Comparison of ENCODE assay signal across 8 mouse cellular contexts in the genomic region with DNA sequence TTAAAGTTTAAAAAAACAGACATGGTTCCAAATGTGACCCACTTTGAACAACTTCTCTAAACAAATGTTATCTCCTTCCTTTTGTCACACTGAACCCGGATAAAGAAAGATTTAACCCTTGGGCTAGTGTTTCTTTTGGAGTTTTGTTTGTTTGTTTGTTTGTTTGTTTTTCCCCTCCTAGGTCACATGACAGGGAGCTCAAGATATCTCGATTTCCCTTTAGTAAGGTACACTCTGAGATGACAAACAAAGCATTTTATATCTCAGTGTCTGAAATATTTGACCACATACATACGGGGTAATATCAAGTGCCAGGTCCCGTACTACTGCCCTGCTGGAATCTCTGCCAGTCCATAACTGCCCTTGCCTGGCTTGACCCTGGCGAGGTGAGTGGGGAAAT. TPM values are rescaled to one million over a fixed set of nuclear protein-coding genes. Genes with fewer than 3 reads are reported as not detected.
A peak's percentile ranks its signal among the peaks of the same experiment; 100 is the strongest.
DNase-seq lines count a peak whose midpoint lies in the region; ATAC-seq and TF ChIP-seq lines count a peak whose summit lies in the region.

No protein-coding gene starts in this region.

- no peak overlapping the region for H3K9ac ChIP-seq in heart, embryonic 16.5 days (ENCODE audit: low read length)
- no peak overlapping the region for H3K9ac ChIP-seq in hindbrain, embryonic 16.5 days (ENCODE audit: low read depth, low read length)
- no peak overlapping the region for H3K9ac ChIP-seq in midbrain, embryonic 14.5 days (replicated peaks; ENCODE audit: low read length)

- WGBS in heart, embryonic 16.5 days: 25% methylated on average over 5 of the region's 5 CpGs
- 38% methylated on average over 5 of the region's 5 CpGs for WGBS in hindbrain, embryonic 16.5 days
- WGBS in midbrain, embryonic 14.5 days: 31% methylated on average over 5 of the region's 5 CpGs
- WGBS in cerebellum, adult 2 months: 63% methylated on average over 5 of the region's 5 CpGs

- no peak for TF ChIP-seq POLR2A in bone marrow macrophage, adult 2 months (IDR thresholded peaks at IDR 0.05; ENCODE audit: borderline replicate concordance, low read depth, low read length)
- TF ChIP-seq POLR2A in cerebellum, adult 2 months (IDR thresholded peaks at IDR 0.05; ENCODE audit: borderline replicate concordance, insufficient read depth, low read length): no peak

- no peak for DNase-seq in heart, adult 9 months (ENCODE audit: low spot score in 2 of 2)
- no peak for DNase-seq in midbrain, embryonic 14.5 days
- no peak for DNase-seq in right cerebral cortex, postnatal 4 days
- no peak for DNase-seq in left cerebral cortex, postnatal 25 days (ENCODE audit: low spot score in 2 of 2)
- DNase-seq in cerebellum, adult 2 months: no peak

- no peak for TF ChIP-seq CTCF in bone marrow macrophage, adult 2 months (IDR thresholded peaks at IDR 0.05; ENCODE audit: low read depth, low read length)
- TF ChIP-seq CTCF in cerebellum, adult 2 months (IDR thresholded peaks at IDR 0.05; ENCODE audit: borderline replicate concordance, insufficient read depth, low read depth, low read length): no peak

- 0 out of 2 replicates have a peak, but pooled peaks cover 2% of the 10 kb centered on the region for H3K4me1 ChIP-seq in heart, embryonic 16.5 days (ENCODE audit: control insufficient read depth, insufficient read depth, low read length)
- H3K4me1 ChIP-seq in bone marrow macrophage, adult 2 months (ENCODE audit: control insufficient read depth, insufficient read depth, low read length): peaks cover 12% of the 10 kb centered on the region
- H3K4me1 ChIP-seq in hindbrain, embryonic 16.5 days (ENCODE audit: control insufficient read depth, insufficient read depth, low read depth, low read length): no peaks in the 10 kb centered on the region; the same call in 1 of the 2 replicates
- no peaks in the 10 kb centered on the region for H3K4me1 ChIP-seq in midbrain, embryonic 14.5 days (ENCODE audit: control insufficient read depth, insufficient read depth, low read length)
- H3K4me1 ChIP-seq in cerebellum, adult 2 months (ENCODE audit: control insufficient read depth, insufficient read depth, low read length): no peaks in the 10 kb centered on the region

- no peaks in the 10 kb centered on the region for H3K9me3 ChIP-seq in heart, embryonic 16.5 days (replicated peaks; ENCODE audit: control insufficient read depth, low read length)
- no peaks in the 10 kb centered on the region for H3K9me3 ChIP-seq in hindbrain, embryonic 16.5 days (ENCODE audit: control insufficient read depth, low read length)
- no peaks in the 10 kb centered on the region for H3K9me3 ChIP-seq in midbrain, embryonic 14.5 days (ENCODE audit: control insufficient read depth, low read length)

- H3K36me3 ChIP-seq in heart, embryonic 16.5 days (ENCODE audit: control insufficient read depth, insufficient read depth): no peaks in the 10 kb centered on the region
- H3K36me3 ChIP-seq in hindbrain, embryonic 16.5 days (ENCODE audit: control insufficient read depth, insufficient read depth, low read length): no peaks in the 10 kb centered on the region
- no peaks in the 10 kb centered on the region for H3K36me3 ChIP-seq in midbrain, embryonic 14.5 days (ENCODE audit: control insufficient read depth, insufficient read depth, low read length)

- H3K4me2 ChIP-seq in heart, embryonic 16.5 days (ENCODE audit: low read depth, low read length): peak overlapping the region; percentile 65
- peak overlapping the region; percentile 54 for H3K4me2 ChIP-seq in hindbrain, embryonic 16.5 days (ENCODE audit: low read length)
- peak overlapping the region; percentile 30; the same call in 1 of the 2 replicates for H3K4me2 ChIP-seq in midbrain, embryonic 14.5 days (ENCODE audit: low read length)

- intact Hi-C loops in left cerebral cortex, postnatal 25 days (cut with DNase I): no loop called here

- H3K4me3 ChIP-seq in heart, embryonic 16.5 days (ENCODE audit: low read length): no peak overlapping the region; the same call in 1 of the 2 replicates
- H3K4me3 ChIP-seq in bone marrow macrophage, adult 2 months (ENCODE audit: insufficient read depth, low read length): peak overlapping the region; percentile 73
- no peak overlapping the region for H3K4me3 ChIP-seq in hindbrain, embryonic 16.5 days (ENCODE audit: low read length)
- H3K4me3 ChIP-seq in midbrain, embryonic 14.5 days (replicated peaks; ENCODE audit: low read depth, low read length): no peak overlapping the region
- no peak overlapping the region for H3K4me3 ChIP-seq in cerebellum, adult 2 months (replicated peaks; ENCODE audit: insufficient read depth, low read depth, low read length)

- H3K27ac ChIP-seq in heart, embryonic 16.5 days (ENCODE audit: low read length): no peak overlapping the region
- no peak overlapping the region for H3K27ac ChIP-seq in bone marrow macrophage, adult 2 months (ENCODE audit: insufficient read depth, low read depth, low read length)
- no peak overlapping the region for H3K27ac ChIP-seq in hindbrain, embryonic 16.5 days (ENCODE audit: low read depth, low read length)
- H3K27ac ChIP-seq in midbrain, embryonic 14.5 days (replicated peaks; ENCODE audit: low read depth, low read length): no peak overlapping the region
- H3K27ac ChIP-seq in cerebellum, adult 2 months (ENCODE audit: insufficient read depth, low read length): no peak overlapping the region

- ATAC-seq in heart, embryonic 16.5 days (replicated peaks; ENCODE audit: extremely low read depth, insufficient read depth, low FRiP score): no peak
- ATAC-seq in hindbrain, embryonic 16.5 days: no peak
- ATAC-seq in midbrain, embryonic 14.5 days (ENCODE audit: low FRiP score, low TSS enrichment): no peak

- no peaks in the 10 kb centered on the region for H3K27me3 ChIP-seq in heart, embryonic 16.5 days (ENCODE audit: control insufficient read depth, insufficient read depth, low read length)
- H3K27me3 ChIP-seq in hindbrain, embryonic 16.5 days (replicated peaks; ENCODE audit: control insufficient read depth, insufficient read depth, low read length): no peaks in the 10 kb centered on the region; the same call in 1 of the 2 replicates
- H3K27me3 ChIP-seq in midbrain, embryonic 14.5 days (ENCODE audit: control insufficient read depth, insufficient read depth, low read length): peaks cover 5% of the 10 kb centered on the region
- H3K27me3 ChIP-seq in cerebellum, adult 2 months (ENCODE audit: control insufficient read depth, insufficient read depth, low read length): no peaks in the 10 kb centered on the region; the same call in 1 of the 2 replicates

RNA-seq across cellular contexts. Expression of gene Hist1h2br, which starts 49.9 kb away (rescaled TPM):
- 9.6 and 10.5 TPM in 2 replicates for polyA plus RNA-seq in heart, embryonic 16.5 days (2015; fragmentation: Nextera tagmentation; extraction: Ambion mirVana)
- 4.5 and 8.6 TPM in 2 replicates for polyA plus RNA-seq in bone marrow macrophage, adult 2 months (2012; ENCODE audit: insufficient read depth, insufficient read length, missing spikeins)
- 3.8 and 4.2 TPM in 2 replicates for polyA plus RNA-seq in hindbrain, embryonic 16.5 days (2015; fragmentation: Nextera tagmentation; extraction: Ambion mirVana)
- 4.0 and 4.1 TPM in 2 replicates for polyA plus RNA-seq in midbrain, embryonic 14.5 days (2014; fragmentation: Nextera tagmentation; extraction: Ambion mirVana)
- total RNA-seq in left cerebral cortex, postnatal 25 days (2021): 10 to 100 TPM; 44.1 to 47.5 TPM
- polyA plus RNA-seq in cerebellum, adult 2 months (2012; rRNA removed): 0.16 and 1.3 TPM in 2 replicates

RNA-seq across cellular contexts. Expression of gene Hist1h2ap, which starts 50.1 kb away (rescaled TPM):
- polyA plus RNA-seq in heart, embryonic 16.5 days (2015; fragmentation: Nextera tagmentation; extraction: Ambion mirVana): 1,370 and 1,778 TPM in 2 replicates
- polyA plus RNA-seq in bone marrow macrophage, adult 2 months (2012; ENCODE audit: insufficient read depth, insufficient read length, missing spikeins): 14.7 and 15.1 TPM in 2 replicates
- 530 and 568 TPM in 2 replicates for polyA plus RNA-seq in hindbrain, embryonic 16.5 days (2015; fragmentation: Nextera tagmentation; extraction: Ambion mirVana)
- polyA plus RNA-seq in midbrain, embryonic 14.5 days (2014; fragmentation: Nextera tagmentation; extraction: Ambion mirVana): 613 and 855 TPM in 2 replicates
- total RNA-seq in left cerebral cortex, postnatal 25 days (2021): 10 to 100 TPM in 1 of 2 experiments, not detected in 1; 23.4 TPM
- polyA plus RNA-seq in cerebellum, adult 2 months (2012; rRNA removed): 1.5 and 1.6 TPM in 2 replicates

RNA-seq across cellular contexts. Expression of gene Hist1h4n, which starts 51.4 kb away (rescaled TPM):
- polyA plus RNA-seq in heart, embryonic 16.5 days (2015; fragmentation: Nextera tagmentation; extraction: Ambion mirVana): 6.3 and 7.5 TPM in 2 replicates
- polyA plus RNA-seq in bone marrow macrophage, adult 2 months (2012; ENCODE audit: insufficient read depth, insufficient read length, missing spikeins): not detected in 2 replicates
- polyA plus RNA-seq in hindbrain, embryonic 16.5 days (2015; fragmentation: Nextera tagmentation; extraction: Ambion mirVana): 2.9 and 4.2 TPM in 2 replicates
- 5.7 and 9.6 TPM in 2 replicates for polyA plus RNA-seq in midbrain, embryonic 14.5 days (2014; fragmentation: Nextera tagmentation; extraction: Ambion mirVana)
- total RNA-seq in left cerebral cortex, postnatal 25 days (2021): 10 to 100 TPM; 23.9 to 43.9 TPM
- polyA plus RNA-seq in cerebellum, adult 2 months (2012; rRNA removed): 12.7 and 19.8 TPM in 2 replicates

Comparison
In these comparisons a context has a peak if more than half of its experiments do, and no peak if none do; other contexts are left out.
1. RNA of gene Hist1h2ap, which starts 50.1 kb away (polyA plus RNA-seq): 1,370 to 1,778 TPM in heart, embryonic 16.5 days, 613 to 855 TPM in midbrain, embryonic 14.5 days and 530 to 568 TPM in hindbrain, embryonic 16.5 days; 14.7 to 15.1 TPM in bone marrow macrophage, adult 2 months and 1.5 to 1.6 TPM in cerebellum, adult 2 months; every median in the first group is over 10 times any median in the second.
2. Peak in every context shown above with its lines, with median percentiles within 50 percentile points of each other: H3K4me2 ChIP-seq.